Mouse (Mus musculus) T-cell, adult 2 months (primary cell): ENCODE measurements around the gene Mnat1.
A peak's percentile ranks its signal among the peaks of the same experiment; 100 is the strongest.
"Not testable (repeated sequence)": the region's sequence is repeated elsewhere in the genome, so short reads cannot be mapped to it uniquely, and the experiment has no call there.

Experiments used
- DNase-seq: peaks from one replicate; pipeline ENCODE4 v3.0.0; 2022; ENCODE audit warnings: low spot score

Mnat1 gene

DNA sequence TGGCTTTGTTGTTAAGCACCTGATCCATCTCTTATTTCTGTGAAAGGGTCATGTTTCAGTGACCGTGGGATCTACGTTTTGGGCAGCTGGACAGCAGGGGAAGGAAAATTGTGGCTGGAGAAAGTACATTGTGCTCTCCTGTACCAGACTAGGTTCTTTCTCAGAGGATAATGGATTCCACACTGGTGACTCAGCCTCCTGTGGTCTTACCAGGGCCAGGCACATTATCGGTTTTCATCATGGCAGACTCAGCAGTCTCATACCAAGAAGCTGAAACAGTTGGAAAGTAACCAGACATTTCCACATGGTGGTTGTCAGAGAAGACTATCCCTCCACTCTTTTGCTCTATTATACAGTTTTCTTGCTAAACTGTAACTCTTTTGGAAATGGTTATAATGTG, 23.7 kb downstream of the Mnat1 start:
- DNase-seq, result no peak

DNA sequence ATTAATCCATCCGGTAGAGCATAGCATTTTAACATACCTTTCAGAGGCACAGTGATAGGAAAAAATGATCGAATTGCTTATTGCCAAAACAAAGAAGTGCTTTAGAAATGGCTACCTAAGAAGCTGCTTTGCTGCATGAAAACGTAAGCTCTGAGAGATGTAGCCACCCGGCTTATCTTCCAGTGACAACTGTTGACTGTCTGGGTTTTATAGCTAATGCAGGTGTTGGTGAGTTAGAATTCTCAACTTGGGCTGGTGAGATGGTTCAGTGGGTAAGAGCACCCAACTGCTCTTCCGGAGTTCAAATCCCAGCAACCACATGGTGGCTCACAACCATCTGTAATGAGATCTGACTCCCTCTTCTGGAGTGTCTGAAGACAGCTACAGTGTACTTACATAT, 27.5 kb downstream of the Mnat1 start:
- not testable (repeated sequence) for DNase-seq

DNA sequence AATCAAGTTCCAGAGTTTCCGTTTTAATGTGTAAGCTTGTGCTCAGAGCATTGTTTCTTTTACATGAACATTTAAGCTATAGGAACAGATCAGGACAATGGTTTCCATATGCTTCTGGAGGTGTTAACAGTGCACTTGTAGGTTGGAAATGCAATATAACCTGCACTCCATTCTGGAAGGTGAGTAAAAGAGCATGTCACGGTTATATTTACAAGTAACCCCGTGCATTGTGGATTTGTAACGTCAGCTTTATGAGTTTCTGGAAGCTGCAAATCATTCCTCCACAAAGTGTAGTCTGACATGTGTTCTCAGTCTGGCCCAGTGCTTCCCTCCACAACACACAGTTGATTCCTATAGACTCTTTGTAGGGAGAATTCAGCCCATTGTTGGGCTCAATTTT, 30.6 kb downstream of the Mnat1 start:
- no peak for DNase-seq

DNA sequence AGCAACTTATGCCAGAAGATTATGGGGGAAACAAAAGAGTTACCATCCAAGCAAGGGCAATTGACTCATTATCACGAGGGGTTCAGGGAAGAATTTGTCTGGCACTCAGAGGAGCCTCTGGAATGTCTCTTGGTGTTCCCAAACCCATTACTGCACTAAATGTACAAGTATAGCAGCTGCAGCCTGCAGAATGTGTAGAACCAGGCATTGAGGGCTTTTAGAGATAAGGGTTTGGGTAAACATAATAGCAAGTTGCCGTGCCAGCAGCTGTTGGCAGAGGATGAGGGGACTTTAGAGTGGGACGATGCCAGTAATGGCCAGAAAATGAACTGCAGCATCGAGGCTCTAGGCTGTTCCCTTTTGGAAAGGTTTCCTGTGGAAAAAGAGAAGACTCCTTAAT, 36.8 kb downstream of the Mnat1 start:
- DNase-seq, result no peak

DNA sequence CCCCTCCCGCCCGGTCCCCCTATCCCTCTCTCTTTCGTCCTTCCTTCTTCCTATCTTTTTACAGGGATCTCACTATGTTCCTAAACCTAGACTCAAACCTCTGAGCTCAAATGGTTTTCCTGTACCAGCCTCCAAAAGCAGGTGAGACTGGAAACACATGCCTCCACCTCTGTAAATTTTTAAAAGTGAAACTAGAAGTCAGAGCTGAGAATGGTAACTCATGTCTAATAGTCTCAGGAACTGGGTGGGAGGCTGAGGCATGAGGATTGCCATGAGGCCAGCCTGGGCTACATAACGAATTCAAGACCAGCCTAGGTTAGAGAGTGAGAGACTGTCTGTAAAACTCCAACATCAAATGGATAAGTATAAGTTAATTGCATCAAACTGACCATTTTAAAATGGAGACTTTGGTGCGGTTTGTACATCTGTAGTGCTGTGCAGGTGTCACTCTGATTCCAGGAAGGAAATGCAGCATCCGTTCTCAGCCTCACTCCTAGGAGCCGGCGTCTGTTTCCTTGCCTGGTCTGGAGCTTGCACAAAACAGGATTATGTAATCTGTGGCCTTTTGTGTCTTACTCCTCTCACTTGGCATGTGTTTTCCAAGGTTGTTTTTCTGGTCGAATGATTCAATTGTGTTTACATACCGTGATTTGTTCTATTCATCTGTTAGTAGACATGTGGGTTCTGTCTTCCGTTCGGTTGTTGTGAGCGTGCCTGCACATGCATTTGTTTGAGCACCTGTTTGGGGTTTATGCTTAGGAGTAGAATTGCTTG, 39.1 kb downstream of the Mnat1 start:
- peak; percentile 37 for DNase-seq

DNA sequence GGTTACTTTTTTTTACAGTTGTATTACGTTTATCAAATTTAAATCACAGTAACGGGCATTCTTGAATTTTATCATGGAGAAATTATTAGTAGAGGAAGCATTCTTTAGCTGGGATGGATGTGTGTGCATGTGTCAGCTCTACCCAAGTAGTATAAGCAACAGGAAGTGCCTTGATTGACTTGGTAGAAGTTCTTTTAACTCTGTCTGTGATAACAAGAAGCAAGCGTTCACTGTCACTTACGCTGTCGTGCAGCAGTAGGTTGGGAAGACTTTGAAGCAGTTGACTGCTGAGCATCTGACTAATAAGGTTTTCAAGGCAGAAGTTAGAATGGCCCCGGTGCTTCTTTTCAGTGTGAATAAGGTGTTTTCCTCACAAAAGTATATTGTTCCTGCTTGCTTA, 47.3 kb downstream of the Mnat1 start:
- peak; percentile 40 for DNase-seq

DNA sequence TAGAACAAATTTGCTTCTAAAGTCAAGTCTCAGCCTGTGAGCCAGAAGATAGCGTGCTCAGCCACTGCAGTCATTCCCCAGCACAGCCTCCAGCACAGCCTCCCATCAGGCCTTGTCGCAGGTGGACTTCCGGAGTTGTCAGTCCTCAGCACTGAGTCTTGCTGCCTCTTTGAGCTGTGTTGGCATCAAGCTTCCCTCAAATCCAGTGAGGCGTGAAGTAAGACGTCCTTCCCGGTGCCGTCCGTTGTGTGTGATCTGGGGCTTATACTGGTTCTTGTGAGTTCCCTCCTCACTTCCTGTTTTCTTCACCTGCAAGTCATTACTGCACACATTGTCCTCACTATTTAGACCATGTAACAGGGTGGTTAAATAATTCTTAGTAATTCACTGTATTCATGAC, 60.4 kb downstream of the Mnat1 start:
- no peak for DNase-seq

DNA sequence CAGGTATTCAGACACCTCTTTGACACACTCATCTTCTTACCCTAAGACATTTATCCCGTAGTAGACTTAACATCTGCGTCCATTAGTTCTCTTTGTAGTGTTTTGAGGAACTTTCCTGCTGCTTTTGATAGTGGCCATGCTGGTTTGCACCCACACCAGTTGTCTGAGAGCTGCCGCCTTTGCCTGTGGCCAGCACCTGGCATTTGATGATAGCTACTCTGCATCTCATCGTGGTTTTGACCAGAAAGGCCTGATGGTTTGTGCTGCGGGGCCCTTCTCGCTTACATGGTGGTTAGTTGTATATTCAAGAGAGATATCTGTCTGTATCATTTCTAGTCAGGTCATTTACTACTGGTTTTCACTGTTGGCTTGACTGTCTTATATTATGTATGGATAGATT, 73.8 kb downstream of the Mnat1 start:
- DNase-seq, result no peak

DNA sequence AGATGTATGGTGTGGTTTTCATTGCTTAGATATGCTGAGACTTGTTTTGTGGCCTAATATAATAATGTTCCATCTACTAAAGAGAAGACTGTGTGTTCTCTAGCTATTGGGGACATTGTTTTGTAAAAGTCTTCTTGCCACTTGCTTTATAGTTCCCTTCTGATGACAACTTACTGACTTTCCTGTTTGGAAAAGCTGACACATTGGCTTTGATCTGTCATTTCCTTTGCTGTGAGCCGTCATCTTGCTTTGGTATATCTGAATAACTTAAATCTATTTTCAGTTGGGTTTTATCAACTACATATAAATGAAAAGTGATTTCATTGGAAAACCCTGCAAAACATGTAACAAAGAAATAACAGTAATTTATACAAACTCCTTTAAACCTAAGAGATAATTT, 74.9 kb downstream of the Mnat1 start:
- no peak for DNase-seq

DNA sequence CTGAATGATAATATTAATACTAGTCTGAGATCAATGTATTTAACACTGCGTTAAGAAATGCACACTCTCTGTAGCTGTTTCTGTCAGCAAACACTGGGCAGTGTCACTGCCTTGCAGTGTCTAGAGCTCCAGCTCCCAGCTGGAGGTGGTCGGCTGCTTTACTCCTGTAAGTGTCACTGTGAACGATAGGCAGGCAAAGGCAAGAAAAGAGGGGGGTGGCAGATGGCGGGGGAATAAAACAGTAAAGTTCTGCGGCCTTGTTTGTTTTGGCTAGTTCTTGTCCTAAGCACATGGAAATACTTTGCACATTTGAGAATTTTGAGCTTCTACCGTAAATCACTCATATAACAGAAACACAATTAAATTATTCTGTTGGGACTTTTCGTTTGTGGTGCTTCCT, 75.9 kb downstream of the Mnat1 start:
- DNase-seq, result no peak

DNA sequence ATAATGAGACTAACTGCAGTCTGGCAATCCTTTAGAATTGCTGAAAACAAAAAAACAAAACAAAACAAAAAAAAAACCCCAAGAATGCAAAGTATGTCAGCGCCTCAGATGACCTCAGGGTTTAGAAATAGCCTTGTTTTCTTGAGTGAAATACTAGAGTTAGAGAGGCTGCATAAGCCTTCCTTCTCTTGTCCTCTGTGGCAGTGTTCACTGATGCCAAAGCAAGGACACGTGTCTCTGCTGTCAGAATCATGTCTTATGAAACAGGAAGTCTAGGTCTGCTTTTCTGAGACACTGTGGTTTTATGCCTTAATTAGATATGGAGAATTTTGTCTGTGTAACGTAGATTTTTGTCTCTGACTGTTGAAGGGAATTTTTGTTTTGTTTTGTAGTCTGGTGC, 78.1 kb downstream of the Mnat1 start:
- peak; percentile 56 for DNase-seq

DNA sequence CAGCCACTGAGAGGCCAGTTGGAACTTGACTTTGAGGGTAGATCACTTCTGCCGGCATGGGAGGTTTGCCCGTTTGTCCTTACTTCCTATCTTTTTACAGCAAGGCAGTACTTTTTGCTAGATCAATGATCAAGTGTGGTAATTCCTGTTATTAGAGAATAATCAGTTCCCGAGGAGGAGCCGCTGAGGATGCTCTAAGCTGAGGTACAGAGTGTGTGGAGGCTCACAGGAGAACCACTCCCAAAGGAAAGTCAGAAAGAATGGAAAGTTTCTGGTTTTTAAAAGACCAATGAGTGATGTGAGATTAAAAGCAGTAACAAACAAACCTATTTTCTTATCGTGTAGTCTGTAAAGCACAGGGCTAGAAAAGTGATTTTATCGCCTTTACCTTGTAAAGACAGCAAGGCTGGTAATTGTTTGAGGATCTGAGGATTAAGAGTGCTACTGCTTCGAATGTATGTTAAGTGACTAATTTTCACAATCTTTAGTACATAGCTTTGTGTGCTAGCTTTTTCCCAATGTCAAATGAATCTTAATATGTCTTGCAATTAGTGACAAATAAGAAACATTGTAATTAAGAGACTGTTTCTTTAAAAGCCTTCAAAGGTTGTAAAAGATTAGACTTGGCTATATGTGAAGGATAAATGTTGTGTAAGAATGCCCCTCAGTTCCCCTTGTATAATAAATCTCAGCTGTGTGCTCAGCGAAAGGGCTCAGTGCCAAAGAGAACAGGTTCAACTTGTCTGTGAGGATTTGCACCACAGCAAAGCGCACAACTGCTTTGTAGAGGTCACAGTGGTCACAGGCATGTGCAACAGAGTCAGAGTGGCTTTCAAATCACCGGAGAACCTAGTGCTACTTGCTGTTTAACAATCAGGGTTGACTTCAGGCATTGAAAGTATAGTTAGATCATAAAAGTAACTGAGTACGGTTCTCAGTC, 82.5 kb downstream of the Mnat1 start:
- peak; percentile 15 for DNase-seq

DNA sequence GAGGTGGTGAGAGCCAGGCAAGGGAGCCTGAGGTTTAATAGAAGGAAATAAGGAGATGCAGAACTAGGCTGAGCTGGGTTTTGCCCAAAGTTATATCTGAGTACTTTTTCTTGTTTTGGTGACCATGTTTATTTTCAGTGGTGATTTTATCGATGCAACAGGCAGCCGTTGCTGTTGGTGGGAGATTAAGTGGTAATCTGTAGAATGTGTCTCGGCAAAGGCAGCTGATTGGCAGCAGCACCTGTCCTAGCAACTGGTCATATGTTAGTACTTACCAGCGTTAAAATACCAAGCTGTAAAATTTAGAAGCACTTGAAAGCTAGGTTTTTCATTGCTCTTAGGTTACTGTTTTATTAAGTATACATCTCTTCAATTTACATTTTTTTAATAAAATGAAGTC, 83.5 kb downstream of the Mnat1 start:
- DNase-seq, result no peak

DNA sequence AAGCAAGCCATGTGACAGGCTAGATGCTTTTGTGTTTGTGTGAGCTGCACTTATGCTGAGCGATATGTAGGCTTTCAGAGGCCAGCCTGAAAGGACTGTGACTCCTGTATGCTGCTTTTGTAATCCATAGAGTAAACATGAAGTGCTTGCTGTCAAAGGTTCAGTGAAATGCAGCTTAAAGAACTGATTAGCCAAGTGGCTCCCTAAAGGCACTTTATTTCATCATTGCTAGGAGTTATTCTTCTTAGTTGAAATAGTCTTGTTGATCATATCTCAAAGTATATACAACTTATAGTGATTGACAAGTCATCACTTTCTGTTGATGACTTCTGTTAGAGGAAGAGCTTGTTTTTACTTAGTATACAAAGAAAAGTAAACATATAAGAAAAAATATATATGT, 83.9 kb downstream of the Mnat1 start:
- no peak for DNase-seq

DNA sequence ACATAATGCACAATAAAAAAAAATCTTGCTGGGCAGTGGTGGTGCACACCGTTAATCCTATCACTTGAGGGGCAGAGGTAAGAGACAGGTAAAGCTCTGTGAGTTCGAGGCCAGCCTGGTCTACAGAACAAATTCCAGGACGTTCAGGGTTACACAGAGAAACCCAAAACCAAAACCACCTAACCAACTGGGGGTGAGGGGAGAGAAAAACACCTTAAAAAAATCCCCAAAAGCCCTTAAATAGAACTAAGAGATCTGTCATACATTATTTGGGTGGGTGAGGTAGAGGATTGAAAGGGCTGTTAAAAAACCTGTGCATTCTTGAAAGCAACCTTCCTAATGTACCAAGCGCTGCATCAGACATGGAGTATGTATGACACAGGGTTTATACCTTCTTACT, 85.0 kb downstream of the Mnat1 start:
- DNase-seq, result no peak

DNA sequence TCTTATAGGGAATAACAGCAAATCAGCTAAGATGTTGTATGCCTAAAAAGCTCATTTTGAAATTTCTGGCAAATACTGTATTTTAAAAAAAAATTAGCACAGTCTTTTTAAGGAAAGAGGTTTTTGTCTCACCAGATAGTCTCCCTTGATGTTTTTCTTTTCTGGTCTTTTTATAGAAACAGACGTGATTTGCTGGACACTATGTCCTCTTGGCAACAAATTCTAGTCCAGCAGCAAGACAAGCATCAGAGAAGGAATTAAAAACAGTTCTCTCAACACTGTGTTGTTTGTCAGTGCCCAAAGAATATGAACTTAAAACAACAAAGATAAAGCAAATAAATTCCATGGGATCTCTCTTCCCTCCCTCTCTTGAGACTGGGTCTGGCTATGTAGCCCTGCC, 85.6 kb downstream of the Mnat1 start:
- DNase-seq, result no peak

DNA sequence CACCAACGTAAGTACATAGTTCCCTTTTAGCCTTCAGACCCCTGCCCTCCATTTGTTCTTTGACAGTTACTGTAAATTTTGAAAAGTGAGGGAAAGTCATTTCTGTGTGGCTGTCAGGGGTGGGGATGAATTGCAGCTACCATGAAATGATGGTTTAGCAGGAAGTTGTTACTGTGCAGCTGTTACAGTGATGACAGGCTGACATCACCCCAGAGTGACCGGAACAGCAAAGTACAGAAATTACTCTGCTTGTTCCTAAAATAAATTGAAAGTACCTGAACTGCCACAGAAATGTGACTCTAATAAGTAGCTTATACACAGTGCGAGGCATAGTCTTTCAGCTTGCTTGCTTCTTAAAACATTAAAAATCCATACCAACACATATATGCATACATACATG, 86.9 kb downstream of the Mnat1 start:
- no peak for DNase-seq

DNA sequence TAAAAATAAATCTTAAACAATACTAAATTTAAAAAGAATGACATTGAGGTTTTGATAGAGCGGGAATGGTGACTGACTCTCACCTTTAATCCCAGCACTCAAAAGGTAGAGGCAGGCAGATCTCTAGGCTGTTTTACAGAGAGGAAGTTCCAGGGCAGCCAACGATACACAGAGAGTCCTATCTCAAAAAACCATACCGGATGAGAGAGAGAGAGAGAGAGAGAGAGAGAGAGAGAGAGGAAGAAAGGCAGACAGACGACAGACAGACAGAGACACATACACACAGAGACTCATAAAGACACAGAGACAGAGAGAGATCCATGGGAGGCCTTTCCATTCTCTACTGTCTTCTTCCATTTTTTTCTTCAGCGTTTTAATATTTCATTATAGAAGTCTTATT, 92.3 kb downstream of the Mnat1 start:
- no peak for DNase-seq

DNA sequence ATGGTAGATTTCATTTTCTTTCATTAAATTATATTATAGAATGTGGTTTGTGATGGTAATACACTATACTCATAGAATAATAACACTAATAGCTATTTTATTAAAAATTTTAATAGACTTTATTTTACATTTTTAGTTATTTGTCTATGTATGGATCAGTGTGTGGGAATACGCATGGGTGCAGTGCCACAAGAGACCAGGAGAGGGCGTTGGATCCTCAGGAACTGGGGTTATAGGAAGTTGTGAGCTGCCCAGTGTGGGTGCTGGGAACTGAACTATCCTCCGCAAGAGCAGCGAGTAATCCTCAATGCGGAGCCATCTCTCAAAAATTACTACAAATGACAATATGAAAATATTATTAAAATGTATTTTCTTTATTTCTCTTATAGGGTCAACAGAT, 95.1 kb downstream of the Mnat1 start:
- no peak for DNase-seq

DNA sequence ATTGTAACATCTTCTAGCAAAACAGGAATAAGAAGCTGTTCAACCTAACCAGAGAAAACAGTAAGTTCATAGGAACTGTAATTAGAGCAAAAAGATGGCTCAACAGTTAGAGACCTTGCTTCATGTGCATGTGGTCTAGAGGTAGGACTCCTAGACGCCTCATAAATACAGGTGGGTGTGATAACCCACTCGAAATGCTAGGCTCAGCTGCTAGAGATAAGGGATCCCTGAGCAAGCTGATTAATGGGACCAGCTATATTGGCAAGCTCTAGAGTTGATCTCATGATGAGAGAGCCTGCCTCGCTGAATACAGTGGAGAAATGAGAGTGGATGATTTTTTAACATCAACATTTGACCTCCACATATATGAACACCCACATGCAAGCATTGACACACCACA, 97.7 kb downstream of the Mnat1 start:
- DNase-seq, result no peak

DNA sequence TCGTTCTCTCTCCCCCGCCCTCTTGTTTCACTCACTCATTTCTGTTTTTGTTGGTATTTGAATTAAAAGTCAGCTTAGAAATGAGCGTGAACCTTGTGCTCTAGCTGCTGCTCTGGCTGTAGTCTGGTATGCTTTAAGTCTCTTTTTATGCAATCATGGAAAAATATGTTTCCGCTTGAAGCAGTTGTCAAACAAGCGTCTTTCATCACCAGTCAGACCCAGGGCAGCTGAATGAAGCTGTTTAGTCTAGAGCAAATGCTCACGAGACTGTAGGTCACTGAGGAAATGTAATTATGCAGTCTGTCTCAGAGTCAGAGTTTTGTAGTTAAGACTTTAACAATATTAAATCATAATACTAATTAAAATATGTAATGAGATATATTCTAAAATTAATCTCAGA, 100.4 kb downstream of the Mnat1 start:
- DNase-seq, result no peak

DNA sequence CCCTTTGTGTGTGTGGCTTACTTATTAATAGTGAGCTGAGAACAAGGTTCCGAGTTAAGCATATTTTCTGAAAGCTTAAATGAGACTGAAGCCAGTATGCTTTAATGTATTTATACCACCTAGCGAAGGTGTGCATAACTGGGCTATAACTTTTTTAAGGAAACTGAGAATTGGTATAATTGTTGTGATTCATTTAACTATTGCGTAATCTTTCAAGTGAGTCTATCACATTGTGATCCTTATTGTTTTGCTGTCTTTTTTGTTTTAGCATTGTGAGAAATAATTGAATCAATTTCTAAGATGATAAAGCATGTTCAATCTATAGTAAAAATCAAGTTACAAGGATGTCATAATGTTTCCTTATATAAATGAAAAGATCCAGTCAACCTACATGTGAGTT, 104.9 kb downstream of the Mnat1 start:
- DNase-seq, result no peak

DNA sequence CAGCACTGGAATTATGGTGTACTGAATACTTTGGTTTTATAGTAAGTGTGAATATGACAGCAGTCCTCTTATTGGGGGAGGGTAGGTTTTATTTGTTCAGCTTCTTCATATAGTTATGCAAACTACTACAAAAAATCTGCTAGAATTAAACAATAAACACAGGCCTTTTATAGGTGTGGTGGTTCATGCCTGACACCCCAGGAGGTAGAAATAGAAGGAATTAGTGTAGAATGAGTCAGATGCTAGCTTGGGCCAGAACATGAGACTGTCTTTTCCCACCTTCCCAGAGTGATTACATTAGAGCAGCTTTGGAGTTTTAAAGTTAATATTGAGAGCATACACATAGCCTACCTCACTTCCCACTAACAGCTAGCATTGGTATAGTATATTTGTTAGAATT, 106.7 kb downstream of the Mnat1 start:
- no peak for DNase-seq

DNA sequence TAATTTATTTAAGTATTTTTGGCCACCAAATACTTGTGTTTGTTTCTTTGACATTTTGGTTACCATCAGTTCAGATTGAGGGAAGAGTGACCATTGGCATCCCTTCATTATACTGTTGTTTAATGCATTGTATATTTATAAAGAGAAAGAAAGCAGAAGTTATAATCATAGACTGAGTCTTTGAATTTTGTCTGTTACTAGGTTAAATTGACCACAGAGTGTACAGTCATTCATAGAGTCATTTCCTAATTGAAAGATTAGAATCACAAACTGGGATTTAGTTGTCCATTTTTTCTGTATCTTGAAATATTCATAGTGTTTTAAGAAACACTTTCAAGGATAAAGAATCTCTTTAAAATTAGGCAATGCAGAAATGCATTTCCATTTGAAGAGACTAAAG, 108.0 kb downstream of the Mnat1 start:
- no peak for DNase-seq
